Mouse (Mus musculus): ENCODE results near the gene Tbrg1. TPM values are rescaled to one million over a fixed set of nuclear protein-coding genes. Genes with fewer than 3 reads are reported as not detected.

The Tbrg1 gene
- total RNA-seq, 1 experiment from 2014 or later, result 48.8 TPM

Other genes with a start within 250 kb of the Tbrg1 start
- 3.8 and 4.1 TPM in 2 replicates for gene Robo3, start 224.1 kb downstream of the Tbrg1 start, total RNA-seq (2017)
- gene Msantd2, start 168.0 kb downstream of the Tbrg1 start, total RNA-seq (2017), result 37.0 and 38.1 TPM in 2 replicates
- gene Esam, start 129.2 kb downstream of the Tbrg1 start, total RNA-seq (2017), result 2.5 and 2.9 TPM in 2 replicates
- 0.50 TPM in 1 of 2 replicates, not detected in the other for gene Vsig2, start 118.1 kb downstream of the Tbrg1 start, total RNA-seq (2017)
- gene Nrgn, start 104.4 kb downstream of the Tbrg1 start, total RNA-seq (2017), result 17.1 and 36.8 TPM in 2 replicates
- gene Siae, start 101.6 kb downstream of the Tbrg1 start, total RNA-seq (2017), result 11.8 and 12.2 TPM in 2 replicates
- gene Spa17, start 43.6 kb downstream of the Tbrg1 start, total RNA-seq (2017), result 5.9 and 15.3 TPM in 2 replicates
- gene Panx3, start 11.9 kb upstream of the Tbrg1 start, total RNA-seq (2017), result not detected in 2 replicates
- gene Olfr160, start 58.9 kb upstream of the Tbrg1 start, total RNA-seq (2017), result not detected in 2 replicates
- gene Olfr874, start 87.8 kb upstream of the Tbrg1 start, total RNA-seq (2017), result not detected in 2 replicates
- gene Olfr875, start 114.5 kb upstream of the Tbrg1 start, total RNA-seq (2017), result not detected in 2 replicates
- gene Olfr876, start 145.7 kb upstream of the Tbrg1 start, total RNA-seq (2017), result not detected in 2 replicates
- gene Olfr877, start 197.0 kb upstream of the Tbrg1 start, total RNA-seq (2017), result not detected in 2 replicates
- gene Olfr145, start 239.4 kb upstream of the Tbrg1 start, total RNA-seq (2017), result not detected in 2 replicates

Data from common myeloid progenitor, adult 5-6 weeks (primary cell).